Mouse (Mus musculus) right cerebral cortex, adult 2 months (tissue): ENCODE measurements around the gene Arl10.
A peak's percentile ranks its signal among the peaks of the same experiment; 100 is the strongest.
"Not testable (repeated sequence)": the region's sequence is repeated elsewhere in the genome, so short reads cannot be mapped to it uniquely, and the experiment has no call there.

Experiments used
- DNase-seq, 2 experiments: peaks; one replicate each; pipeline ENCODE4 v3.0.0; 2021 to 2022; ENCODE audit warnings: low spot score in 2 of 2

Arl10 gene

GRCm38 (mm10) chr13:54582126-54582525 is 7.3 kb downstream of the Arl10 start:
- no peak for DNase-seq

- no peak for DNase-seq
Measured at GRCm38 (mm10) chr13:54582860-54583259, 8.0 kb downstream of the Arl10 start.

DNA sequence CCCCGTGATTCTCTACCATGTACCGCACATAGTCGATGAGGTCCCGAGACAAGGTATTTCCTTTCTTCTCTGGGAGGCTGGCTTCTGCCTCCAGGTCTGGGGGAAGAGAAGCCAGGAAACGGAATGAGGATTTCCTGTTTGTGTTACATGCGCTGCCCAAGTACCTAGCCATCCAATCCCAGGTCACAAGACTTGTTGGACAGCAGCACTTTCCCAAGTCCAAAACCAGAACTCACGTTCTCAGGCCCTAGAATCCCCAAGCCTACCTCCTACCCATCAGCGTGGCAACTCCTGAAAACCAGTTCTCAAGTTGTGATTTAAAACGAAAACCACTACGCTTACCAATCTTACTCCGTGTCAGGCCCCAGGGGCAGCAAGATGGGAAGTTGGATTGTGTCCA is 11.0 kb downstream of the Arl10 start:
- DNase-seq: no peak

DNA sequence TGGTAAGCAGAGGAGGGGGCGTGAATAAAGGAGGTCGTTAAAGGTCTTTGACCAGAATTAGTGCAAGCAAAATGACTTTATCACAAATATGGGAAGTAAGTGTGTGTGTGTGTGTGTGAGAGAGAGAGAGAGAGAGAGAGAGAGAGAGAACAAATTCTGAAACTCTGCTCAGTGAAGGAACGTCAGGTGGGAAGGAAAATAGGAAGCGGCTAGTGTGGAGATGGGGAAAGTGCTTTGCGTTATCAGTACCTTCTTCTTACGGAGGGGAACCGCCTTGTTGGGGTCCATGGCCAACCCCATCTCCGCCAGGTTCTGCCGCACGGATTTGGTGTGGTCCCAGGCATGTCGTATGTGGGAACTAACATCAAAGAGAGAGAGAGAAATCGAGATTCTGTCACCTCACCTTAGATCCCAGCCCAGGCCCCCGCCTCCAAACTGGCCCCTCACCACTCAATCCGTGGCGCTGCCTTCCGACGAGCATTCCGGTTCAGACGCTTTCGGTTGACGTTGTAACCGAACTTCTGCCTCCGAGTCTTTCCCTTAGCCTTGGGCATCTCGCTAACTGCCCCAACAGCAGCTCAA is 14.7 kb downstream of the Arl10 start:
- DNase-seq: no peak

DNA sequence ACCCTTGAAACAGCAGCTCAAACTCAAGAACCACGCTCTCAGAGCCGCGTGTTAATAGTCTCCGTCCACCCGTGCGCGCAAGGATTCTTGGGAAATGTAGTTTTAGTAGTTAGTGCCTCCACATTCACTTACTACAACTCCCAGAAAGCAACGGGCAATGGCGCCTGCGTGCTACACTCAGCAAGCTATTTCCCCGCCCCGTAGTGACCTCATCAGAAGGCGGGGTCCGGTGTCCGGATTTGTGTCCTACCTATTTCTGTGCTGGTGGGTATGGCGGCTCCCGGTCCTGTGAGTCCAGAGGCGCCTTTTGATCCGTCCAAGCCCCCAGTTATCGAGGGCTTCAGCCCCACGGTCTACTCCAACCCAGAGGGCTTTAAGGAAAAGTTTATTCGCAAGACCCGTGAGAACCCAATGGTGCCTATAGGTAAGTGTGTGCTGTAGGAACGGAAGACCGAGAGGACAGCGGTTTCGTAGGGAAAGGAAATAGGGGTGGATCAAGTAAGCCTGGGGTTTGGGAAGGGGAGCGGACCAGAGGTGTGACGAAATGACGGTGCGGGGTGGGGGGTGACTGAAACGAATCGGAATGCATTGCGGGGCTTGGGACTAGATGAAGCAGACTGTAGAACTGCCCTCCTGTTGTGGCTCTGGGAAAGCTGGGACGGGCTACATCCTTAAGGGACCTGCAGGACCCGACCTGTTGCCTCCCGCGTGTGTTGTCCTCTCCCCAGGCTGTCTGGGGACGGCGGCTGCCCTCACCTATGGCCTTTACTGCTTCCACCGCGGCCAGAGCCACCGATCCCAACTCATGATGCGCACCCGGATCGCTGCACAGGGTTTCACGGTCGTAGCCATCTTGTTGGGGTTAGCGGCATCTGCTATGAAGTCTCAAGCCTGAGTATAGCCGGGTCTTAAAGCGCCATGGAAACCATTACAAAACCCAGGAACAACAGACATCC is 15.5 kb downstream of the Arl10 start, which contains the start of the genes Nop16 and Higd2a:
Gene Nop16, minus strand, starts transcription at position 95 of the 956 bp plus-strand sequence.
Gene Higd2a, plus strand, starts transcription at position 212 of the 956 bp plus-strand sequence.
- DNase-seq: peak; percentile 98

GRCm38 (mm10) chr13:54591776-54592356 is 17.1 kb downstream of the Arl10 start:
- peak in 1 of 2 experiments; percentile 17 for DNase-seq

DNA sequence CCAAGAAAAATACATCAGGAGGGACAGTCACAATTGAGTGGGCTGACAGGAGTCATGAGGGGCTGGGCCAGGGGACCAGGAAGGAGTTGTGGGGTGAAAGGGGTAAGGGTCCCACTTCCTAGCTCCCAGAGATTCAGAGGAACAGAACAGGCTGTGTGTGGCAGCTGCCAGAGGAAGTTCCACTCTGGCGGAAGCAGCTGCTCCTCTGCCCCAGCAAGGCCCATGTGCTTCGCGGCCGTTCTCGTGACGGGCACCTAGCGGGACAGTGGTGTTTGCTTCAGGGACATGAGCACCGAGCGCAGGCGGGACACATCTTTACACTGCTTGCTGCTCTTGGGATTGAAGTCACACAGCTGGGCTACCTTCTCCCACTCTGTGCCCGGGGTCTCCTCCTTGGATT is 18.8 kb downstream of the Arl10 start:
- DNase-seq: no peak

GRCm38 (mm10) chr13:54596107-54596690 is 21.4 kb downstream of the Arl10 start:
- DNase-seq: no peak

GRCm38 (mm10) chr13:54596870-54597269 is 22.1 kb downstream of the Arl10 start:
- DNase-seq: no peak

- DNase-seq: no peak
Measured at GRCm38 (mm10) chr13:54598622-54599143, 23.9 kb downstream of the Arl10 start.

DNA sequence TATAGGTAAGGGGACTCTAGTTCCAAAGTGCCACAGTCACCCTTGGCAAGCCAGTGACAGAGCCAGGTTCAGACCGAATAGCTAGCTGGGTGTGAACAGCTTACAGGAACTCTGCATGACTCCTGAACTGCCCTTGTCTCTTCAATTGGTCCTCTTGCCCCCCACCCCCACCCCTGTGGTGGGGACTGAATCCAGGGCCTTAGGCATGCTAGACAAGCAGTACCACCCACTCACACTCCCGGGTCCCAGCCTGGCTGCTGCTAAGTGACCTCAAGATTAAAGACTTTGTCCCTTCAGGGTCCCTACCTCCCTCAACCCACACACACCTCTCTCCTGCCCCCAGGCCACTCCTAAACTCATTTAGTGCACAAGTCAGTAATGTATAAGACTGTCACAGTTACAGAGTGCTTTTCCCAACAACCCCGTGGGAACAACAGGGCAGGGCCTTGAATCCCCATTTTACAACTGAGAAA is 27.9 kb downstream of the Arl10 start:
- no peak for DNase-seq

DNA sequence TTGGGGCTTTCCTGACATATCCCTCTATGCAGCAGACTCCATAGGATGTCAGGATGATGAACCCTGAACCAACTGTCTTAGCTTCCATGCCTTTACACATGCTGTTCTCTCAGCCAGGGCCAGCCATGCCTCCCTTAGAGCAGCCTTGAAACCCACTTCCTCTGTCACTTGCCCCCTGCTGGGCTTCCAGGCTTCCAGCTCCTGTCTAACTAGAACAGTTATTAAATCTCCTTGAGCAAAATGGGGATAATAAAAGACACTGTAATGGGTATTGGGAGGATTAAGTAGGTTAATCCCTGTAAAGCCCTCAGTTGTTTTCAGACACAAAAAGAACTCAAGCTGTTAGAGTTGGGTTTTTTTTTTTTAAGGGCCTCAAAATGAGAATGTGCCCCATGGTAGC is 28.7 kb downstream of the Arl10 start:
- DNase-seq: no peak

- DNase-seq: no peak
Measured at GRCm38 (mm10) chr13:54604221-54604620, 29.4 kb downstream of the Arl10 start.

- DNase-seq: no peak
Measured at GRCm38 (mm10) chr13:54605426-54605825, 30.6 kb downstream of the Arl10 start.

GRCm38 (mm10) chr13:54607204-54607603 is 32.4 kb downstream of the Arl10 start:
- no peak for DNase-seq

DNA sequence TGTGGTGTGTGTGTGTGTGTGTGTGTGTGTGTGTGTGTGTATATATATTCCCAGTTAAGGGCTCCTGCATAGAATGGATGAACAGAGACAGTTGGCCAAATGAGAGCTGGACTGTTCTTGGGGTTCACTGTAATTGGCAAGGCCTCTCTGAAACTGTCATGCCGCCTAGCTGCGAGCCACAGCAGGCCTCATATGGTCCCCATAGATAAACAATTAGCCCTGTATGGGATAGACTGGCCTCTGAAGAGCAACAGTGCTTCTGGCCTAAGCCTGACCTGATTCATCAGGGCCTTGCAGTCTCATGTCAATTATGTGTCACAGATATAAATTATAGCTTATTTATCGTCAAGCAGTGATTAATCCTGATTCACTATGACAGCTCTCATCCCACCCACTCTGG is 33.2 kb downstream of the Arl10 start:
- DNase-seq: no peak

GRCm38 (mm10) chr13:54608666-54609065 is 33.9 kb downstream of the Arl10 start:
- DNase-seq: peak; percentile 26 to 56

DNA sequence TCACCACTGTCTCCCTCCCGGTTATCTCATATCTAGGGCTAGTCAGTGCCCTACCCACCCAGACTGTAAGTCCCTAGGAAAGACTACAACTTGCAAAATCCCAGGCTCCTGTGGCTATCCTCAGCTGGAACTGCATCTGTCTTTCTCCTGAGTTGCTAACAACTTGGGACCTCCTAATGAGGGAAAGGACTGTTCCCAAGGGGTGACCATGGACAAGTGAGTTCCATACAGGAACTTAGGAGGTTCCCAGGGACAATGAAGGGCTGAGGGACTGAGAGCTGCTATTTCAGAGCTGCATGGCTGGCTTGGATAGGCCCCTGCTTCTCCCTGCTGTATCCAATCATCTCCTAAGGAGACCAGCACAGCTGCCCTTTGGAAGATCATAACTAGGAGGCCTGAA is 34.5 kb downstream of the Arl10 start:
- DNase-seq: no peak

DNA sequence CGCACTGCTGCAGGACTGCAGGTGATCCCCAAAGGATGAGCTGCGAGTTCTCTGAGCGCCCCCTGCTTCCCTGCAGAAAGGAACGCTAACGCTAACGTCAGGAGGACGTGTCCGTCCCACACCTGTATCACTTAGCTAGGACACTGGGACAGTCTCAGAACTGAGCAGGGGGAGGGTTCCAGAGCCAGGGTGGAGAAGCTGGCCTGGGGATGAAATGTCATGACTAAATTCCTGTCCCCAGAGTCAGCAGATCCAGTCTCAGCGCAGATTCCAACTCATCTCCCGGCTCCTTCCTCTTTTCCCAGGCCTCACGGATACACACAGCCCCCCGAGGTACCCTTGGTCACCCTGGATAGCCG is 35.8 kb downstream of the Arl10 start:
- DNase-seq: peak; percentile 51

- DNase-seq: peak; percentile 89 to 92
Measured at GRCm38 (mm10) chr13:54610972-54611754, 36.3 kb downstream of the Arl10 start, which contains the start of gene Cltb. TSS of gene Cltb (minus strand) at chr13:54611344.

DNA sequence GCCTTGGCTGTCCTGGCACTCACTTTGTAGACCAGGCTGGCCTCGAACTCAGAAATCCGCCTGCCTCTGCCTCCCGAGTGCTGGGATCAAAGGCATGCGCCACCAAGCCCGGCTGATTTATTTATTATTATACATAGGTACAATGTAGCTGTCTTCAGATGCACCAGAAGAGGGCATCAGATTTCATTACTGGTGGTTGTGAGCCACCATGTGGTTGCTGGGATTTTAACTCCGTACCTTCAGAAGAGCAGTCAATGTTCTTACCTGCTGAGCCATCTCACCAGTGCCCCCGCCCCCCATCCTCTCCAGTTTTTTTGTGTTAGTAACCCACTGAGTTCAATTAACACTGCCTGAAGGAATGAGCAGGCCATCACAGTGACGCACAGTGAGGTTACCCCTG is 38.3 kb downstream of the Arl10 start:
- DNase-seq: not testable (repeated sequence)
